Mouse (Mus musculus) MEL (cell line): ENCODE results near the gene Asic5. TPM values are rescaled to one million over a fixed set of nuclear protein-coding genes. Genes with fewer than 3 reads are reported as not detected.

Experiments used
- DNase-seq: peaks from one replicate; pipeline ENCODE4 v3.0.0; 2011; ENCODE audit warnings: low read depth, low spot score
- H3K27ac ChIP-seq: 2 replicates; pipeline ENCODE4 v1.5.1; 2012; ENCODE audit warnings: low read depth, mild to moderate bottlenecking, control low read depth, low read length, moderate library complexity; ENCODE audit not compliant: control insufficient read depth
- H3K27me3 ChIP-seq, 2 experiments: fragments of 150-350 bp in 1 of 2; sonication (generic) in 1 of 2; 2 replicates each; pipeline ENCODE4 v1.6.1; 2012; ENCODE audit warnings: low read length in 2 of 2, mild to moderate bottlenecking in 2 of 2, improper control_type of control experiment in 1 of 2, moderate library complexity in 1 of 2; ENCODE audit not compliant: insufficient read depth in 2 of 2, control insufficient read depth in 1 of 2
- H3K36me3 ChIP-seq, 2 experiments: 2 replicates each; pipeline ENCODE4 v1.6.1; 2012 to 2014; ENCODE audit warnings: low read length in 2 of 2, improper control_type of control experiment in 1 of 2, inconsistent platforms in 1 of 2, mild to moderate bottlenecking in 1 of 2; ENCODE audit not compliant: insufficient read depth in 2 of 2, control insufficient read depth in 1 of 2
- H3K4me1 ChIP-seq, 2 experiments: fragments of 150-350 bp in 1 of 2; sonication (generic) in 1 of 2; 2 replicates each; pipeline ENCODE4 v1.6.1; 2012; ENCODE audit warnings: low read length in 2 of 2, improper control_type of control experiment in 1 of 2, mild to moderate bottlenecking in 1 of 2; ENCODE audit not compliant: insufficient read depth in 2 of 2, control insufficient read depth in 1 of 2
- H3K4me3 ChIP-seq, 2 experiments: fragments of 150-350 bp in 1 of 2; sonication (generic) in 1 of 2; 2 replicates each; pipeline ENCODE4 v1.5.1; 2012; ENCODE audit warnings: low read depth in 2 of 2, low read length in 2 of 2, mild to moderate bottlenecking in 2 of 2, moderate library complexity in 2 of 2, control low read depth in 1 of 2, improper control_type of control experiment in 1 of 2; ENCODE audit not compliant: control insufficient read depth in 1 of 2, insufficient read depth in 1 of 2
- H3K79me2 ChIP-seq: 2 replicates; pipeline ENCODE4 v1.6.1; 2012; ENCODE audit warnings: mild to moderate bottlenecking, low read length, moderate library complexity; ENCODE audit not compliant: control insufficient read depth, poor library complexity, insufficient read depth
- H3K9ac ChIP-seq: 2 replicates; pipeline ENCODE4 v1.6.1; 2012; ENCODE audit warnings: low read depth, mild to moderate bottlenecking, control low read depth, low read length, moderate library complexity; ENCODE audit not compliant: control insufficient read depth, poor library complexity, severe bottlenecking
- H3K9me3 ChIP-seq: fragments of 150-350 bp; sonication (generic); replicated peaks from 2 replicates; pipeline ENCODE4 v1.6.1; 2012; ENCODE audit warnings: mild to moderate bottlenecking, low read length, improper control_type of control experiment, moderate library complexity; ENCODE audit not compliant: insufficient read depth
- BHLHE40 ChIP-seq: IDR thresholded peaks from 2 replicates; pipeline ENCODE4 v1.6.1; 2012; ENCODE audit warnings: low read depth, mild to moderate bottlenecking, inconsistent platforms, low read length, improper control_type of control experiment, borderline replicate concordance
- CHD1 ChIP-seq: IDR thresholded peaks from 2 replicates; pipeline ENCODE4 v1.6.1; 2012; ENCODE audit warnings: low read depth, mild to moderate bottlenecking, inconsistent platforms, low read length, improper control_type of control experiment
- CHD2 ChIP-seq: IDR thresholded peaks from 2 replicates; pipeline ENCODE4 v1.6.1; 2011; ENCODE audit warnings: low read length, improper control_type of control experiment
- CTCF ChIP-seq, 3 experiments: IDR thresholded peaks in 2 of 3; conservative IDR thresholded peaks in 1 of 3; 2 replicates each; pipeline ENCODE4 v1.5.1; 2011 to 2012; ENCODE audit warnings: low read length in 3 of 3, low read depth in 2 of 3, mild to moderate bottlenecking in 2 of 3, improper control_type of control experiment in 1 of 3, inconsistent platforms in 1 of 3, mixed read lengths in 1 of 3, moderate library complexity in 1 of 3; ENCODE audit not compliant: control insufficient read depth in 1 of 3, insufficient read depth in 1 of 3, poor library complexity in 1 of 3, severe bottlenecking in 1 of 3
- EP300 ChIP-seq, 2 experiments: IDR thresholded peaks; 2 replicates each; pipeline ENCODE4 v1.6.1; 2011; ENCODE audit warnings: improper control_type of control experiment in 2 of 2, low read length in 2 of 2, low read depth in 1 of 2, mild to moderate bottlenecking in 1 of 2
- JUND ChIP-seq: IDR thresholded peaks from 2 replicates; pipeline ENCODE4 v1.6.1; 2011; ENCODE audit warnings: low read depth, mild to moderate bottlenecking, improper control_type of control experiment, low read length
- KAT2A ChIP-seq: conservative IDR thresholded peaks from 2 replicates; pipeline ENCODE4 v1.6.1; 2012; ENCODE audit warnings: low read depth, low read length, improper control_type of control experiment, inconsistent platforms
- MEF2A ChIP-seq: IDR thresholded peaks from 2 replicates; pipeline ENCODE4 v1.6.1; 2014; ENCODE audit warnings: low read depth, mild to moderate bottlenecking, inconsistent platforms, low read length, improper control_type of control experiment; ENCODE audit not compliant: poor library complexity, insufficient replicate concordance, severe bottlenecking; ENCODE audit errors: extremely low read depth
- MXI1 ChIP-seq: IDR thresholded peaks from 2 replicates; pipeline ENCODE4 v1.6.1; 2011; ENCODE audit warnings: mild to moderate bottlenecking, low read depth, low read length, improper control_type of control experiment
- MYB ChIP-seq: IDR thresholded peaks from 2 replicates; pipeline ENCODE4 v1.6.1; 2011; ENCODE audit warnings: mild to moderate bottlenecking, low read depth, low read length, improper control_type of control experiment
- MYC ChIP-seq: IDR thresholded peaks from 2 replicates; pipeline ENCODE4 v1.6.1; 2011; ENCODE audit warnings: low read depth, mild to moderate bottlenecking, low read length, improper control_type of control experiment, moderate library complexity
- POLR2A ChIP-seq, 2 experiments: IDR thresholded peaks; 2 replicates each; pipeline ENCODE4 v1.6.1; 2011 to 2012; ENCODE audit warnings: low read length in 2 of 2, mild to moderate bottlenecking in 2 of 2, control low read depth in 1 of 2, improper control_type of control experiment in 1 of 2, low read depth in 1 of 2, moderate library complexity in 1 of 2; ENCODE audit not compliant: control insufficient read depth in 1 of 2, insufficient read depth in 1 of 2, poor library complexity in 1 of 2
- POLR2AphosphoS2 ChIP-seq: IDR thresholded peaks from 2 replicates; pipeline ENCODE4 v1.6.1; 2011; ENCODE audit warnings: low read length, improper control_type of control experiment
- POLR2AphosphoS5 ChIP-seq: IDR thresholded peaks from 2 replicates; pipeline ENCODE4 v1.6.1; 2012; ENCODE audit warnings: low read depth, borderline replicate concordance, mild to moderate bottlenecking, inconsistent platforms, low read length, moderate library complexity, mixed read lengths
- RCOR1 ChIP-seq: IDR thresholded peaks from 2 replicates; pipeline ENCODE4 v1.6.1; 2012; ENCODE audit warnings: low read depth, mild to moderate bottlenecking, inconsistent platforms, low read length, improper control_type of control experiment
- SIN3A ChIP-seq: IDR thresholded peaks from 2 replicates; pipeline ENCODE4 v1.6.1; 2012; ENCODE audit warnings: low read length, improper control_type of control experiment, inconsistent platforms
- SMC3 ChIP-seq: IDR thresholded peaks from 2 replicates; pipeline ENCODE4 v1.6.1; 2011; ENCODE audit warnings: low read depth, low read length, improper control_type of control experiment
- TAL1 ChIP-seq: IDR thresholded peaks from 2 replicates; pipeline ENCODE4 v1.6.1; 2012; ENCODE audit warnings: mild to moderate bottlenecking, inconsistent platforms, low read length, moderate library complexity, mixed read lengths
- TCF12 ChIP-seq: IDR thresholded peaks from 2 replicates; pipeline ENCODE4 v1.6.1; 2014; ENCODE audit warnings: low read depth, mild to moderate bottlenecking, inconsistent platforms, low read length, improper control_type of control experiment, moderate library complexity
- USF1 ChIP-seq: IDR thresholded peaks from 2 replicates; pipeline ENCODE4 v1.6.1; 2014; ENCODE audit warnings: low read depth, mild to moderate bottlenecking, inconsistent platforms, low read length, improper control_type of control experiment, moderate library complexity
- USF2 ChIP-seq, 2 experiments: IDR thresholded peaks; 2 replicates each; pipeline ENCODE4 v1.6.1; 2011 to 2012; ENCODE audit warnings: improper control_type of control experiment in 2 of 2, low read length in 2 of 2, borderline replicate concordance in 1 of 2, inconsistent platforms in 1 of 2, low read depth in 1 of 2, mild to moderate bottlenecking in 1 of 2; ENCODE audit not compliant: insufficient read depth in 1 of 2
- ZC3H11A ChIP-seq: IDR thresholded peaks from 2 replicates; pipeline ENCODE4 v1.6.1; 2012; ENCODE audit warnings: low read depth, mild to moderate bottlenecking, inconsistent platforms, low read length, improper control_type of control experiment
- ZKSCAN1 ChIP-seq: IDR thresholded peaks from 2 replicates; pipeline ENCODE4 v1.6.1; 2012; ENCODE audit warnings: low read depth, mild to moderate bottlenecking, inconsistent platforms, low read length, improper control_type of control experiment, moderate library complexity
- ZNF384 ChIP-seq: IDR thresholded peaks from 2 replicates; pipeline ENCODE4 v1.6.1; 2012; ENCODE audit warnings: low read depth, mild to moderate bottlenecking, inconsistent platforms, low read length, improper control_type of control experiment
- polyA plus RNA-seq, 2 experiments: library from polyadenylated mRNA; stranded (reverse) in 1 of 2; unstranded in 1 of 2; fragments of >175 nt in 1 of 2; fragments of >200 nt in 1 of 2; gene quantifications; 2 replicates each; pipeline versions ENCODE4 v1.2.1 to v1.2.4; 2012; ENCODE audit warnings: low replicate concordance in 2 of 2, low read depth in 1 of 2; ENCODE audit not compliant: insufficient read length in 2 of 2, insufficient read depth in 1 of 2, missing spikeins in 1 of 2
- total RNA-seq: library from RNA; depleted of rRNA; stranded (reverse); fragments of 300-350 nt; gene quantifications from 2 replicates; pipeline ENCODE4 v1.2.3, GENCODE M21; 2012

Asic5 gene
- total and polyA plus RNA-seq, 3 experiments = not detected

- no peaks in the 10 kb centered on the region for H3K9me3 ChIP-seq
- no peaks in the 10 kb centered on the region for H3K36me3 ChIP-seq
- no peak overlapping the region for H3K9ac ChIP-seq
- H3K27ac ChIP-seq = no peak overlapping the region
- DNase-seq = no peak
- no peaks in the 10 kb centered on the region for H3K4me1 ChIP-seq
- no peak overlapping the region for H3K4me3 ChIP-seq
- no peaks in the 10 kb centered on the region for H3K79me2 ChIP-seq
- TF ChIP-seq TCF12 (no peak), SMC3 (no peak), POLR2AphosphoS2 (no peak), CTCF (IDR thresholded peaks at IDR 0.05 in 2 of 3, conservative IDR thresholded peaks at IDR 0.05 in 1 of 3; ENCODE audit: control insufficient read depth in 1 of 3, insufficient read depth in 1 of 3, low read depth in 2 of 3, low read length in 3 of 3, poor library complexity in 1 of 3, severe bottlenecking in 1 of 3) (no peak), SIN3A (no peak), ZNF384 (no peak), EP300 (IDR thresholded peaks at IDR 0.05; ENCODE audit: low read depth in 1 of 2, low read length in 2 of 2) (no peak), JUND (no peak), KAT2A (no peak), ZKSCAN1 (no peak), BHLHE40 (no peak), TAL1 (no peak), MYB (no peak), POLR2AphosphoS5 (no peak), MEF2A (no peak), USF1 (no peak), ZC3H11A (no peak)
- TF ChIP-seq, all 39 proteins: peak for 0
- no peaks in the 10 kb centered on the region for H3K27me3 ChIP-seq
Measured at GRCm38 (mm10) chr3:82048078-82048477, 66.0 kb downstream of the Asic5 start.

DNA sequence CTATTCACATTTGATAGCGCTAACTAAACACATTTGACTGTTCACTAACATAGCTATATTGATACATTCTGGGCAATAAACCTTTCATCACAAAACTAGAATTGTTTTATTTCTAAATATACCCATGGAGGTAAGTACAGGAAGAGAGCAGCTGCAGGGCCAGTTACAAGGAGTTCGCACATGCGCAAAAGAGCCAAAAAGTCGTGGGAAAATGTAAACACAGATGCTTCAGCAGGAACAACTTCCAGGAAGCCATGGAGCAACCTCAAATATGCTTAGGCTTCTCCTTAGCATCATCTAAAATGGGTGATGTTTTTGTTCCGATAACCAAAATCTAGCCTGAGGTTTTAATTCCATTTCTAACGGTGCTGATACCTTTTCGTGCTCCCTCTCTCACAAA lies 66.6 kb downstream of the Asic5 start:
- H3K27ac ChIP-seq = no peak overlapping the region
- no peak for DNase-seq
- TF ChIP-seq BHLHE40 (no peak), CHD1 (no peak), MYC (no peak), CHD2 (no peak), POLR2A (IDR thresholded peaks at IDR 0.05; ENCODE audit: control insufficient read depth in 1 of 2, insufficient read depth in 1 of 2, low read depth in 1 of 2, low read length in 2 of 2, poor library complexity in 1 of 2) (no peak), ZKSCAN1 (no peak), MYB (no peak), MEF2A (no peak), MXI1 (no peak), USF2 (IDR thresholded peaks at IDR 0.05; ENCODE audit: borderline replicate concordance in 1 of 2, insufficient read depth in 1 of 2, low read depth in 1 of 2, low read length in 2 of 2) (no peak), KAT2A (no peak), RCOR1 (no peak), TAL1 (no peak), SMC3 (no peak)
- TF ChIP-seq, all 39 proteins: peak for 0
- Histone ChIP-seq H3K79me2 (no peaks in the 10 kb centered on the region), H3K9me3 (no peaks in the 10 kb centered on the region), H3K36me3 (no peaks in the 10 kb centered on the region), H3K27me3 (no peaks in the 10 kb centered on the region), H3K4me1 (no peaks in the 10 kb centered on the region), H3K9ac (no peak overlapping the region), H3K4me3 (no peak overlapping the region)
